Mouse (Mus musculus): ENCODE results near the gene Rplp2. TPM values are rescaled to one million over a fixed set of nuclear protein-coding genes. Genes with fewer than 3 reads are reported as not detected.
A peak's percentile ranks its signal among the peaks of the same experiment; 100 is the strongest.
"Not testable (repeated sequence)": the region's sequence is repeated elsewhere in the genome, so short reads cannot be mapped to it uniquely, and the experiment has no call there.

The Rplp2 gene
- polyA plus RNA-seq (2016; fragmentation: Nextera tagmentation; extraction: Ambion mirVana): 1,138 and 1,369 TPM in 2 replicates

GRCm38 (mm10) chr7:141447110-141447991 is at the start of gene Rplp2:
TSS of gene Rplp2 (plus strand) at chr7:141447370.
- Histone ChIP-seq H3K36me3 (peaks cover 43% of the 10 kb centered on the region), H3K4me1 (peaks cover 34% of the 10 kb centered on the region), H3K4me3 (peak within 1 kb of the TSS; percentile 89), H3K9me3 (replicated peaks) (no peaks in the 10 kb centered on the region), H3K27me3 (ENCODE audit: low read depth, poor library complexity, severe bottlenecking) (no peaks in the 10 kb centered on the region), H3K27ac (peak within 1 kb of the TSS; percentile 96)
- WGBS: under 1% methylated on average over 63 of the region's 63 CpGs
- DNase-seq (ENCODE audit: low spot score): peak; percentile 91

GRCm38 (mm10) chr7:141403305-141403704 is 43.9 kb upstream of the Rplp2 start:
- Histone ChIP-seq H3K4me3 (no peak overlapping the region), H3K36me3 (peaks cover 70% of the 10 kb centered on the region), H3K27me3 (ENCODE audit: low read depth, poor library complexity, severe bottlenecking) (no peaks in the 10 kb centered on the region), H3K27ac (no peak overlapping the region), H3K4me1 (no peaks in the 10 kb centered on the region), H3K9me3 (replicated peaks) (no peaks in the 10 kb centered on the region)
- peak; percentile 65 for DNase-seq (ENCODE audit: low spot score)
- WGBS: 63% methylated on average over 5 of the region's 5 CpGs

DNA sequence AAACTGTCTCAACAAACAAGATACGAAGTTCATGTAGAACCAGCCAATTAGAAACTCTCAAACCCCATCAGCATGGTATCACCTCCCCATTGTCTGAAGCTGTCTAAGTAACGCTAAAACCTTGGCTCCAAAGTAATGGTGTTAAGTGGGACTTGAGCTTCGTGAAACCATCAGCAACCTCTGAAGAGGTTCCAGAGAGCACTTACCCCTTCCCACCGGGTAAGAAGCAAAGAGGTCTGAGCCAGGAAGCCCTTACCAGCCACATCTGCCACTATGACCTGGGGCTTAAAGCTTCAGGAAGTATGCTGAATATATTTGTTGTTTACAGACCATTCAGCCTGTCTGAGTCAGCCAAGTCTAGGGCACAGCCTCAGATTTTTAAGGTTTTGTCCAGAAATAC is 41.7 kb upstream of the Rplp2 start:
- no peak overlapping the region for H3K27ac ChIP-seq
- H3K4me3 ChIP-seq: no peak overlapping the region
- 84% methylated on average over 4 of the region's 4 CpGs for WGBS
- H3K36me3 ChIP-seq: peaks cover 70% of the 10 kb centered on the region
- peaks cover 6% of the 10 kb centered on the region; the same call in 1 of the 2 replicates for H3K4me1 ChIP-seq
- DNase-seq (ENCODE audit: low spot score): no peak
- H3K9me3 ChIP-seq (replicated peaks): no peaks in the 10 kb centered on the region
- H3K27me3 ChIP-seq (ENCODE audit: low read depth, poor library complexity, severe bottlenecking): no peaks in the 10 kb centered on the region

DNA sequence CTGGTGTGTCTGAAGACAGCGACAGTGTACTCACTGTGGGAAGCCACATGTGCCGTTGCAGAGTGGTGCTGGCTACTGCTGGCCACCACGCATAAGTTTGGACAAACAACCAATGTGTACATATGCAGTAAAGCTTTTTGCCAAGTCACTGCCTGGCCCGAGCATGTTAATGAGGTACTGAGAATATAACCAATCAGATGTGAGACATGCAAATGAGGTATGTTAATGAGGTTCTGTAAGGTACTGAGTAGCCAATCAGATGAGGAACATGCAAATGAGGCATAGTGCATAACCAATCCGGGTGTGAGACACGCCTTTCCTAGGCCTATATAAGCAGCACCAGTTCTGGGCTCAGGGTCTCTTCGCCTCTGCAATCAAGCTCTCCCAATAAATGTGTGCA is 39.5 kb upstream of the Rplp2 start:
- not testable (repeated sequence) for H3K9me3 ChIP-seq (replicated peaks); H3K27ac ChIP-seq; DNase-seq (ENCODE audit: low spot score); H3K27me3 ChIP-seq (ENCODE audit: low read depth, poor library complexity, severe bottlenecking); H3K4me3 ChIP-seq; H3K4me1 ChIP-seq
- WGBS: 95% methylated on average over 7 of the region's 7 CpGs
- peaks cover 61% of the 10 kb centered on the region for H3K36me3 ChIP-seq

- Histone ChIP-seq H3K4me1 (peaks cover 15% of the 10 kb centered on the region), H3K36me3 (peaks cover 50% of the 10 kb centered on the region), H3K4me3 (no peak overlapping the region), H3K9me3 (replicated peaks) (no peaks in the 10 kb centered on the region), H3K27me3 (ENCODE audit: low read depth, poor library complexity, severe bottlenecking) (no peaks in the 10 kb centered on the region), H3K27ac (peak overlapping the region; percentile 42; the same call in 1 of the 2 replicates)
- peak; percentile 91 for DNase-seq (ENCODE audit: low spot score)
- 17% methylated on average over 11 of the region's 11 CpGs for WGBS
Measured at GRCm38 (mm10) chr7:141408833-141409232, 38.3 kb upstream of the Rplp2 start.

DNA sequence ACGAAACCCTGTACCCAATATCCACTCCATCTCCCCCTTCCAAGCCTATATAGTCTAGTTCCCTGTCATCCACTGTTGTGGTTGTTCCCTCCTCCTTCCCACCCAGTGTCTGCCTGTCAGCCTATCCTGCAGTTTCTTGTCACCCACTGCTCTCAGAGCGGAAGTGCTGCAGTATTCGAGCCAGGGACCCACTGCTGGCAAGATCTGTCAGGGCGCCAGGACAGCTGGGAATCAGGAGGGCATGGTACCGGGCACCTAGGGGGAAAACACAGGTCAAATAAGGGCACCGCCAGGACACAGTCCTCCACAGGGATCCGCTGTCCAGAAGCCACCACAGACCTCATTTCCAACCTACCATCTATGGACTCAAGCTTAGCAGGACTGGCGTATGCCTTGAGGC is 36.5 kb upstream of the Rplp2 start:
- no peaks in the 10 kb centered on the region for H3K27me3 ChIP-seq (ENCODE audit: low read depth, poor library complexity, severe bottlenecking)
- WGBS: 91% methylated on average over 8 of the region's 8 CpGs
- H3K36me3 ChIP-seq: peaks cover 49% of the 10 kb centered on the region
- H3K27ac ChIP-seq: no peak overlapping the region
- H3K9me3 ChIP-seq (replicated peaks): no peaks in the 10 kb centered on the region
- peaks cover 22% of the 10 kb centered on the region for H3K4me1 ChIP-seq
- no peak overlapping the region for H3K4me3 ChIP-seq
- no peak for DNase-seq (ENCODE audit: low spot score)

DNA sequence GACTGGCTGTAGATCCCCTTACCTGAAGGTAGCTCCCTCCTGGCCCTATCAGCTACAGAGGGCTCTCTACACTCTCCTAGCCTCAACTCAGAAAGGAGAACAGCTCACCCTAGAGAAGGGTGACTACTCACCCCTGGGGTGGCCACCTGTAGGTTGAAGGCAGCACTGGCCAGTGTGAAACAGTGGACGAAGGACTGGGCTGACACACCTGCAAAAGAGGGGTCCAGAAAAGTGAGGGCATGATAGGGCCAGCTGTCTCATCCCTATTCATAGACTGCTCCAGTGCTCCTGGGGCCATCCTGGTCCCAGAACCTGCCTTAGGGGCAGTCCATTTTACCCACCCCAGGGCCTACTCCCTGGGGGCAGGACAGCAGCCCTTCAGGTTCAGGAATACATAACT is 35.5 kb upstream of the Rplp2 start:
- peaks cover 46% of the 10 kb centered on the region for H3K36me3 ChIP-seq
- no peak overlapping the region for H3K27ac ChIP-seq
- no peaks in the 10 kb centered on the region for H3K9me3 ChIP-seq (replicated peaks)
- DNase-seq (ENCODE audit: low spot score): no peak
- H3K4me1 ChIP-seq: peaks cover 22% of the 10 kb centered on the region
- WGBS: 94% methylated on average over 1 of the region's 1 CpGs
- H3K4me3 ChIP-seq: no peak overlapping the region
- no peaks in the 10 kb centered on the region for H3K27me3 ChIP-seq (ENCODE audit: low read depth, poor library complexity, severe bottlenecking)

DNA sequence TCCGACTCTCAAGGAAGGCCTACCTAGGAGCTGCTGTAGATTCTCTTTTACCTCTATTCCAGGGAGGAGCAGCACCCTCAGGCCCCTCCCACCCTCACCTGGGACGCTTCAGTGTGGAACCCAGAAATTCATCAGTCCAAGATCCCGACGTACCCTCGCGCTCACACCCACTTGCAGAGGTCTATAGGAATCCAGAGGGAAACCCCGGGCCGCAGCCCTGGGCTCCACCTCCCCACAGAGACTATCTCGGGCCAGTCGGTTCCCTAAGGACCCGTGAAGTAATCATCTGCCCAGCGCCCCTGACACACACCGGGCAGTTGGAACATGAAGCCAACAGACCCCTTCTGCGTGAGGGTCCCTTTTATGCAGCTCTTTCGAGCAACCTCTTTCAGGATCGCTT is 33.8 kb upstream of the Rplp2 start:
- 5% methylated on average over 16 of the region's 16 CpGs for WGBS
- H3K9me3 ChIP-seq (replicated peaks): no peaks in the 10 kb centered on the region
- H3K4me3 ChIP-seq: peak overlapping the region; percentile 70
- H3K4me1 ChIP-seq: peaks cover 22% of the 10 kb centered on the region
- H3K27me3 ChIP-seq (ENCODE audit: low read depth, poor library complexity, severe bottlenecking): no peaks in the 10 kb centered on the region
- DNase-seq (ENCODE audit: low spot score): peak; percentile 46
- H3K36me3 ChIP-seq: peaks cover 35% of the 10 kb centered on the region
- peak overlapping the region; percentile 88 for H3K27ac ChIP-seq

GRCm38 (mm10) chr7:141413809-141414584 is 33.2 kb upstream of the Rplp2 start, which contains the start of gene Gatd1:
TSS of gene Gatd1 (minus strand) at chr7:141414136.
- under 1% methylated on average over 56 of the region's 56 CpGs for WGBS
- H3K4me1 ChIP-seq: peaks cover 21% of the 10 kb centered on the region
- peak within 1 kb of the TSS; percentile 70 for H3K4me3 ChIP-seq
- H3K27ac ChIP-seq: peak within 1 kb of the TSS; percentile 88
- no peaks in the 10 kb centered on the region for H3K27me3 ChIP-seq (ENCODE audit: low read depth, poor library complexity, severe bottlenecking)
- peak; percentile 100 for DNase-seq (ENCODE audit: low spot score)
- H3K9me3 ChIP-seq (replicated peaks): no peaks in the 10 kb centered on the region
- H3K36me3 ChIP-seq: peaks cover 28% of the 10 kb centered on the region

DNA sequence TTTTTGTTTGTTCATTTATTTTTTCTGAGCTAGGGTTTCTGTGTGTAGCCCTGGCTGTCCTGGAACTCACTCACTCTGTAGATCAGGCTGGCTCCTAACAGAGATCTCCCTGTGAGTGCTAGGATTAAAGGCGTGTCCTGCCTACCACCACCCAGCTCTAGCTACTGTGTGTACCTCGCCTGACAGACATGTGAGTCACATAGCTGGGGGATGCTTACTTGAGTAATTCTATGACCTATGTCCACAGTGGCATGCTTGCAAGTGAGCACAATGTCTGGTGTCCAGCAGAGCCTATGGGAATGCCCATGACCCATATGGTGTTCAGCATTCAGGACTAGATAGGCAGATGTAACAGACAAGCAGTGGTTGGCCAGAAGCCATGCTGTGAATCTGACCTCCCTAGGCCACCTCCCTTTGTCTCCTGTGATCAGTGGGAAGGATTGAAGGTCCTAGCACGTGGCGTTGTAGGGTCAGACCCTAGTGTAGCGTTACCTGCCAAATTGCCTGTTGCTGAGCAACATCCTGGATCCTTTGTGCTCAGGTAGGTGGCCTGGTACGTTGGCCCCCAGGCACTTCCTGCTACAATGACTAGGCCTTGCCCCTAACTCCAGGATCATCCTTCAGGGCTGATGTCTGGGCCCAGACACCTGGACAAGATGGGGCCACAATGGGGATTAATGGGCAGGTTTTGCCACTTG is 30.9 kb upstream of the Rplp2 start:
- Histone ChIP-seq H3K4me3 (no peak overlapping the region), H3K27ac (no peak overlapping the region), H3K4me1 (peaks cover 16% of the 10 kb centered on the region), H3K36me3 (peaks cover 5% of the 10 kb centered on the region; the same call in 1 of the 2 replicates), H3K9me3 (replicated peaks) (no peaks in the 10 kb centered on the region), H3K27me3 (ENCODE audit: low read depth, poor library complexity, severe bottlenecking) (no peaks in the 10 kb centered on the region)
- WGBS: 86% methylated on average over 6 of the region's 6 CpGs
- no peak for DNase-seq (ENCODE audit: low spot score)

GRCm38 (mm10) chr7:141417731-141418681 is 29.2 kb upstream of the Rplp2 start:
- Histone ChIP-seq H3K27ac (no peak overlapping the region), H3K4me3 (no peak overlapping the region), H3K27me3 (ENCODE audit: low read depth, poor library complexity, severe bottlenecking) (no peaks in the 10 kb centered on the region), H3K4me1 (peaks cover 13% of the 10 kb centered on the region), H3K9me3 (replicated peaks) (no peaks in the 10 kb centered on the region), H3K36me3 (no peaks in the 10 kb centered on the region)
- 73% methylated on average over 8 of the region's 8 CpGs for WGBS
- DNase-seq (ENCODE audit: low spot score): no peak

GRCm38 (mm10) chr7:141418970-141419369 is 28.2 kb upstream of the Rplp2 start:
- Histone ChIP-seq H3K27ac (no peak overlapping the region), H3K36me3 (no peaks in the 10 kb centered on the region), H3K27me3 (ENCODE audit: low read depth, poor library complexity, severe bottlenecking) (no peaks in the 10 kb centered on the region), H3K4me1 (peaks cover 8% of the 10 kb centered on the region), H3K9me3 (replicated peaks) (no peaks in the 10 kb centered on the region), H3K4me3 (no peak overlapping the region)
- no peak for DNase-seq (ENCODE audit: low spot score)
- WGBS: 71% methylated on average over 7 of the region's 7 CpGs
